Mouse (Mus musculus) limb, embryonic 11.5 days (tissue): ENCODE data around the gene Mapre1. TPM values are rescaled to one million over a fixed set of nuclear protein-coding genes. Genes with fewer than 3 reads are reported as not detected.
"Not testable (repeated sequence)": the region's sequence is repeated elsewhere in the genome, so short reads cannot be mapped to it uniquely, and the experiment has no call there.

Source experiments
- ATAC-seq: fragments of 200-750 bp; cut with Nextera tagmentation; 2 replicates; pipeline ENCODE4 v1.8.0; 2017; ENCODE audit warnings: low read depth; ENCODE audit not compliant: insufficient number of reproducible peaks, low FRiP score, low TSS enrichment
- DNase-seq: peaks from one replicate; pipeline ENCODE4 v3.0.0-alpha.2; 2015; ENCODE audit warnings: low spot score
- H3K27ac ChIP-seq: fragments of 300-500 bp; sonication (generic); replicated peaks from 2 replicates; pipeline ENCODE4 v1.5.1; 2014; ENCODE audit warnings: low read depth, mild to moderate bottlenecking, low read length
- H3K27me3 ChIP-seq: fragments of 300-500 bp; sonication (generic); 2 replicates; pipeline ENCODE4 v1.6.1; 2014; ENCODE audit warnings: mild to moderate bottlenecking, low read length, mixed read lengths; ENCODE audit not compliant: control insufficient read depth, insufficient read depth
- H3K36me3 ChIP-seq: fragments of 300-500 bp; sonication (generic); 2 replicates; pipeline ENCODE4 v1.6.1; 2014; ENCODE audit warnings: mild to moderate bottlenecking, low read length, moderate library complexity, mixed read lengths; ENCODE audit not compliant: control insufficient read depth, insufficient read depth
- H3K4me1 ChIP-seq: fragments of 300-500 bp; sonication (generic); 2 replicates; pipeline ENCODE4 v1.6.1; 2014; ENCODE audit warnings: low read length, mixed read lengths; ENCODE audit not compliant: control insufficient read depth, insufficient read depth
- H3K4me2 ChIP-seq: fragments of 300-500 bp; sonication (generic); 2 replicates; pipeline ENCODE4 v1.6.1; 2014; ENCODE audit warnings: low read depth, mild to moderate bottlenecking, moderate library complexity; ENCODE audit not compliant: severe bottlenecking
- H3K4me3 ChIP-seq: fragments of 300-500 bp; sonication (generic); 2 replicates; pipeline ENCODE4 v1.5.1; 2014; ENCODE audit warnings: low read depth, low read length
- H3K9ac ChIP-seq: fragments of 300-500 bp; sonication (generic); 2 replicates; pipeline ENCODE4 v1.6.1; 2014; ENCODE audit warnings: mild to moderate bottlenecking, low read length
- H3K9me3 ChIP-seq: fragments of 300-500 bp; sonication (generic); 2 replicates; pipeline ENCODE4 v1.6.1; 2016; ENCODE audit warnings: low read length; ENCODE audit not compliant: control insufficient read depth
- WGBS: fragments of 180-500 bp; shearing (Covaris S2); extraction: QIAGEN DNeasy Blood & Tissue Kit; methylation state at CpG from one replicate; pipeline ENCODE4 v1.1.7; 2014; 5-methylcytosine and 5-hydroxymethylcytosine counted together
- polyA plus RNA-seq: library from polyadenylated mRNA; unstranded; fragments of >200 nt; fragmentation: Nextera tagmentation; extraction: Ambion mirVana; gene quantifications from 2 replicates; pipeline ENCODE4 v1.2.1, GENCODE M21; 2014

Gene Mapre1
- polyA plus RNA-seq: 249 and 266 TPM in 2 replicates

GRCm38 (mm10) chr2:153740500-153741436 lies at the start of gene Mapre1:
Gene Mapre1, plus strand, starts transcription at chr2:153741274.
- Histone ChIP-seq H3K4me1 (peaks cover 13% of the 10 kb centered on the region), H3K9me3 (no peaks in the 10 kb centered on the region), H3K4me2 (peak within 1 kb of the TSS; percentile 66), H3K27ac (peak within 1 kb of the TSS; percentile 83), H3K27me3 (no peaks in the 10 kb centered on the region), H3K4me3 (peak within 1 kb of the TSS; percentile 65), H3K36me3 (no peaks in the 10 kb centered on the region), H3K9ac (peak within 1 kb of the TSS; percentile 89)
- WGBS: 11% methylated on average over 58 of the region's 58 CpGs
- ATAC-seq (peak; percentile 98), DNase-seq (peak; percentile 100)

- not testable (repeated sequence) for DNase-seq, H3K4me1 ChIP-seq, H3K36me3 ChIP-seq, H3K4me3 ChIP-seq, H3K9ac ChIP-seq, H3K4me2 ChIP-seq, H3K27ac ChIP-seq, H3K9me3 ChIP-seq, H3K27me3 ChIP-seq, ATAC-seq
- WGBS: 87% methylated on average over 6 of the region's 7 CpGs
Observed at GRCm38 (mm10) chr2:153693413-153693812, 47.7 kb upstream of the Mapre1 start.

DNA sequence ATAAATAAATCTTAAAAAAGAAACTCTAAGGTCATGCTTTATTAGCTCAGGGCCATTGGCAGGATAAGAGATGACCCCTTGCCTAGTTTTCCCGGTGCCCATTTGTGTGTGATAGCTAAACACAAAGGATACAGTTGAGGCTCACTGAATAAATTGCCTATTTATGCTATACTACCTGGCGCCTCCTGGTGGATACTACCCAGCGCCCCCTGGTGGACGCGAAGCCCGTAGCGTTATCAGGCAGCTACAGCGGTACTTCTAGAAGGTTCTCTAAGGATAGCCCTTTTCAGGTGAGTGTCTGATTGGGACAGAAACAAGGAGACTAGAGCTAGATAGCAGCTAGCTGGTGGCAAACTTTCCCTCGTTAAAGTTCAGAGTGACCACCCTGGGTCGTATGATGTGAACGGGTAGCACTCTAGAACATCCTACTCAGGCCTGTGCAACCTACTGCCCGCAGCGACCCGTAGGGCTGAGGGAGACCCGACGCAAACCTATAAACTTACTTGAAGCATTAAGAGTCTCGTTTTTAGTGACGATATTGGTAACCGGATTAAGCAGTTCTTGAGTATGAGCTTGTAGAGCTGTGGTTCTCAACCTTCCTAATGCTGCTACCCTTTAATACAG lies 46.5 kb upstream of the Mapre1 start:
- H3K36me3 ChIP-seq: no peaks in the 10 kb centered on the region
- WGBS: 63% methylated on average over 19 of the region's 19 CpGs
- H3K27ac ChIP-seq: no peak overlapping the region
- H3K4me2 ChIP-seq: no peak overlapping the region
- H3K4me1 ChIP-seq: no peaks in the 10 kb centered on the region
- DNase-seq (peak; percentile 57), ATAC-seq (no peak)
- no peak overlapping the region for H3K9ac ChIP-seq
- no peak overlapping the region for H3K4me3 ChIP-seq
- no peaks in the 10 kb centered on the region for H3K27me3 ChIP-seq
- no peaks in the 10 kb centered on the region for H3K9me3 ChIP-seq

GRCm38 (mm10) chr2:153696352-153696751 lies 44.7 kb upstream of the Mapre1 start, which contains the start of gene Dnmt3c:
Gene Dnmt3c, plus strand, starts transcription at chr2:153696652.
- Histone ChIP-seq H3K4me1 (no peaks in the 10 kb centered on the region), H3K36me3 (no peaks in the 10 kb centered on the region), H3K27ac (no peak within 1 kb of the TSS), H3K4me3 (no peak within 1 kb of the TSS), H3K4me2 (no peak within 1 kb of the TSS), H3K27me3 (no peaks in the 10 kb centered on the region), H3K9ac (no peak within 1 kb of the TSS), H3K9me3 (no peaks in the 10 kb centered on the region)
- no peak for DNase-seq
- no peak for ATAC-seq

- Histone ChIP-seq H3K4me2 (no peak overlapping the region), H3K9me3 (no peaks in the 10 kb centered on the region), H3K27me3 (no peaks in the 10 kb centered on the region), H3K9ac (no peak overlapping the region), H3K27ac (no peak overlapping the region), H3K4me3 (no peak overlapping the region), H3K36me3 (no peaks in the 10 kb centered on the region), H3K4me1 (no peaks in the 10 kb centered on the region)
- 39% methylated on average over 6 of the region's 6 CpGs for WGBS
- no peak for ATAC-seq
- DNase-seq: no peak
Observed at GRCm38 (mm10) chr2:153703389-153703788, 37.7 kb upstream of the Mapre1 start.

DNA sequence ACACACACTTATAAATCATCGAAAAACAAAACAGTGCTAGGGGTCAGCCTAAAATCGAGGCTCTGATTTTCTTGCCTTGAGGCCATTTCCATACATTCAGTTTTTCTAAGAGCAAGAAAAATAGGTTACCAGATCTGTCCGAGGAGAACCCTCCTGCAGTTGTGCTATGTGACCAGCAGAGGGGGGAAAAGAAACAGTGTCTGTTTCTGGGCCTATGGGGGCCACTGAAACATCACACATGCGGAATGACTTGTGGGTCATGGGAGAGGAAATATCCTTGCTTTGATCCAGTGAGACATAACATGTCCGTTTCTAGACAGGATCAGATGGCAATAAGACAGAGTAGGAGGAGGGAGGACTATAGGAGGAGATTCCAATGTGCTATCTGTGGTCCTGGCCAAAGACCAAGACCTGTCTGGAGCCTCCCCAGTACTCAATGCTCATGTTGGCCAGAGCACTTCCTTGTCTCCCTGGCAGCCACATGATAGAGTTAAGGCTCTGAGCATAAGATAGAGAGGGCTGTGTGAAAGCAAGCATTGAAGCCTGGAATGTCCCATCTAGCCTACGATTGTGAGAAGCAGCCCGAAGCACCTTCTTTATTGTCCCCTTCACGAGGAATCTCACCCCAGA lies 30.3 kb upstream of the Mapre1 start:
- Histone ChIP-seq H3K4me1 (no peaks in the 10 kb centered on the region), H3K27ac (no peak overlapping the region), H3K9me3 (no peaks in the 10 kb centered on the region), H3K4me2 (no peak overlapping the region), H3K36me3 (no peaks in the 10 kb centered on the region), H3K4me3 (no peak overlapping the region), H3K27me3 (no peaks in the 10 kb centered on the region), H3K9ac (no peak overlapping the region)
- ATAC-seq: no peak
- peak; percentile 47 for DNase-seq
- WGBS: 54% methylated on average over 8 of the region's 8 CpGs

- no peak for DNase-seq
- H3K27ac ChIP-seq: no peak overlapping the region
- H3K4me1 ChIP-seq: no peaks in the 10 kb centered on the region
Observed at GRCm38 (mm10) chr2:153712646-153713091, 28.4 kb upstream of the Mapre1 start.

DNA sequence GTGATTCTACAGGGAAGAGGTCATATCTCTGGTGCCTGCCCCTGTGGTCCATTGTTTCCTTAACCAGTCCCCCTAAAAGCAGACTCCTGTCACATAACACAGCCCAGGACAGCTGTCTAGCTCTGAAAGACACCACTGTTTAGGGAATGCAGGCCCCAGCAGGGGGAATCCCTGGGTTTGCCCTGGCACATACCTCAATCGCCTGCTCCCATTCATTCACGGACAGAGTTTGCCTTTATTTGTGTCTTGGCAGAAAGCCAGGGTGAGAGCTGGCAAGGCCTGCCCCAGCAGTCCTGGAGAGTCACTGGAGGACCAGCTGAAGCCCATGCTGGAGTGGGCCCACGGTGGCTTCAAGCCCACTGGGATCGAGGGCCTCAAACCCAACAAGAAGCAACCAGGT lies 27.8 kb upstream of the Mapre1 start:
- WGBS: 63% methylated on average over 4 of the region's 4 CpGs

More at GRCm38 (mm10) chr2:153712646-153713091, 28.4 kb upstream of the Mapre1 start:
- Histone ChIP-seq H3K36me3 (no peaks in the 10 kb centered on the region), H3K4me2 (no peak overlapping the region), H3K4me3 (no peak overlapping the region), H3K27me3 (no peaks in the 10 kb centered on the region), H3K9me3 (no peaks in the 10 kb centered on the region), H3K9ac (no peak overlapping the region)
- WGBS: 52% methylated on average over 3 of the region's 3 CpGs
- ATAC-seq: no peak

More for the DNA sequence above, 27.8 kb upstream of the Mapre1 start:
- H3K4me2 ChIP-seq: no peak overlapping the region
- no peaks in the 10 kb centered on the region for H3K27me3 ChIP-seq
- H3K9me3 ChIP-seq: no peaks in the 10 kb centered on the region
- H3K4me1 ChIP-seq: no peaks in the 10 kb centered on the region
- H3K27ac ChIP-seq: no peak overlapping the region
- no peak overlapping the region for H3K9ac ChIP-seq
- no peaks in the 10 kb centered on the region for H3K36me3 ChIP-seq
- ATAC-seq: no peak
- H3K4me3 ChIP-seq: no peak overlapping the region
- no peak for DNase-seq
